Mouse (Mus musculus) midbrain, embryonic 14.5 days (tissue): ENCODE data around the gene Sparc. TPM values are rescaled to one million over a fixed set of nuclear protein-coding genes. Genes with fewer than 3 reads are reported as not detected.

Experiments used
- ATAC-seq: fragments of 200-750 bp; cut with Nextera tagmentation; 2 replicates; pipeline ENCODE4 v1.8.0; 2017; ENCODE audit warnings: moderate number of reproducible peaks, moderate library complexity; ENCODE audit not compliant: low FRiP score, low TSS enrichment
- DNase-seq: peaks from one replicate; pipeline ENCODE4 v3.0.0-alpha.2; 2015
- H3K27ac ChIP-seq: fragments of 300-500 bp; sonication (generic); replicated peaks from 2 replicates; pipeline ENCODE4 v1.5.1; 2014; ENCODE audit warnings: mild to moderate bottlenecking, low read depth, low read length, moderate library complexity
- H3K27me3 ChIP-seq: fragments of 300-500 bp; sonication (generic); 2 replicates; pipeline ENCODE4 v1.6.1; 2014; ENCODE audit warnings: low read length, control low read depth, mixed read lengths; ENCODE audit not compliant: control insufficient read depth, insufficient read depth
- H3K36me3 ChIP-seq: fragments of 300-500 bp; sonication (generic); 2 replicates; pipeline ENCODE4 v1.6.1; 2014; ENCODE audit warnings: low read length, control low read depth; ENCODE audit not compliant: control insufficient read depth, insufficient read depth
- H3K4me1 ChIP-seq: fragments of 300-500 bp; sonication (generic); 2 replicates; pipeline ENCODE4 v1.6.1; 2014; ENCODE audit warnings: mild to moderate bottlenecking, antibody characterized with exemption, low read length, control low read depth; ENCODE audit not compliant: control insufficient read depth, insufficient read depth
- H3K4me2 ChIP-seq: fragments of 300-500 bp; sonication (generic); 2 replicates; pipeline ENCODE4 v1.6.1; 2014; ENCODE audit warnings: mild to moderate bottlenecking, low read length, moderate library complexity
- H3K4me3 ChIP-seq: fragments of 300-500 bp; sonication (generic); replicated peaks from 2 replicates; pipeline ENCODE4 v1.5.1; 2014; ENCODE audit warnings: low read depth, low read length
- H3K9ac ChIP-seq: fragments of 300-500 bp; sonication (generic); replicated peaks from 2 replicates; pipeline ENCODE4 v1.6.1; 2014; ENCODE audit warnings: mild to moderate bottlenecking, low read length, moderate library complexity
- H3K9me3 ChIP-seq: fragments of 300-500 bp; sonication (generic); 2 replicates; pipeline ENCODE4 v1.6.1; 2016; ENCODE audit warnings: low read length, control low read depth, mixed read lengths; ENCODE audit not compliant: control insufficient read depth
- WGBS: fragments of 180-500 bp; shearing (Covaris S2); extraction: QIAGEN DNeasy Blood & Tissue Kit; methylation state at CpG from one replicate; pipeline ENCODE4 v1.1.7; 2014; 5-methylcytosine and 5-hydroxymethylcytosine counted together
- polyA plus RNA-seq: library from polyadenylated mRNA; unstranded; fragments of >200 nt; fragmentation: Nextera tagmentation; extraction: Ambion mirVana; gene quantifications from 2 replicates; pipeline ENCODE4 v1.2.1, GENCODE M21; 2014

The Sparc gene
- polyA plus RNA-seq, 1 experiment from 2014 or later = 427 TPM

DNA sequence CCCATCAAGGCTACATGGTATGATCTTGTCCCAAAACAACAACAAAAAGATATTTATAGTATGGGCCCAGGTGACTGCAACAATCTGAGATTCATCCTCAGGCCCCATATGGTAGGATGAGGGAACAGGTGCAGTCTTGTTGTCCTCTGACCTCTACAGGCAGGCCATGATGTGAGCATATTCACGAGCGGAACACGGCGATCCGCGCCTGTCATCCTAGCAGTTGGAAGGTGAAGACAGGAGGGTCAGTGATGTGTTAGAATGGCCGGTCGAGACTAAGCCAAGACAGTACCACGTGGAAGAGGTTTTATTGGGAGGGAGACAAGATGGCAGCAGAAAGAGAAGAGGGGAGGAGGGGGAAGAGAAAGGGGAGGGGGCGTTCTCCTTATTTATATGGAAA, 41.7 kb upstream of the Sparc start:
- no peak overlapping the region for H3K9ac ChIP-seq

DNA sequence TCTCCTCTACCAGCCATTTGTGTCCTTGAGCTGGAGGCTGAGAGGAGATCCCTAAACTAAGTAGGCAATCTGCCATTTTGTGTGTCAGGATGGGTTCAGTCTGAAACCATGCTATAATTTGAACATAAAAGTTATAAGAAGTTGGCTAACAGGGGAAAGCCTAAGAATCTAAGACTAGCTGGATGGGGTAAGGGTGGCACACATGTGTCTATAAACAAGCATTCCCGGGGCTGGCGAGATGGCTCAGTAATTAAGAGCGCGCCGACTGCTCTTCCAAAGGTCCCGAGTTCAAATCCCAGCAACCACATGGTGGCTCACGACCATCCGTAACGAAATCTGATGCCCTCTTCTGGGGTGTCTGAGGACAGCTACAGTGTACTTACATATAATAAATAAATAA, 39.2 kb upstream of the Sparc start:
- no peaks in the 10 kb centered on the region for H3K36me3 ChIP-seq
- no peak overlapping the region for H3K4me3 ChIP-seq
- 97% methylated on average over 9 of the region's 9 CpGs for WGBS
- ATAC-seq (no peak), DNase-seq (no peak)
- no peak overlapping the region for H3K9ac ChIP-seq
- H3K9me3 ChIP-seq = no peaks in the 10 kb centered on the region
- no peaks in the 10 kb centered on the region for H3K27me3 ChIP-seq
- no peak overlapping the region for H3K27ac ChIP-seq
- no peak overlapping the region for H3K4me2 ChIP-seq
- peaks cover 11% of the 10 kb centered on the region for H3K4me1 ChIP-seq

More for the DNA sequence above, 41.7 kb upstream of the Sparc start:
- Histone ChIP-seq H3K36me3 (no peaks in the 10 kb centered on the region), H3K27ac (no peak overlapping the region), H3K4me1 (peaks cover 18% of the 10 kb centered on the region), H3K9me3 (no peaks in the 10 kb centered on the region), H3K4me2 (no peak overlapping the region), H3K27me3 (no peaks in the 10 kb centered on the region), H3K4me3 (no peak overlapping the region)
- 86% methylated on average over 10 of the region's 10 CpGs for WGBS
- DNase-seq = no peak
- no peak for ATAC-seq

DNA sequence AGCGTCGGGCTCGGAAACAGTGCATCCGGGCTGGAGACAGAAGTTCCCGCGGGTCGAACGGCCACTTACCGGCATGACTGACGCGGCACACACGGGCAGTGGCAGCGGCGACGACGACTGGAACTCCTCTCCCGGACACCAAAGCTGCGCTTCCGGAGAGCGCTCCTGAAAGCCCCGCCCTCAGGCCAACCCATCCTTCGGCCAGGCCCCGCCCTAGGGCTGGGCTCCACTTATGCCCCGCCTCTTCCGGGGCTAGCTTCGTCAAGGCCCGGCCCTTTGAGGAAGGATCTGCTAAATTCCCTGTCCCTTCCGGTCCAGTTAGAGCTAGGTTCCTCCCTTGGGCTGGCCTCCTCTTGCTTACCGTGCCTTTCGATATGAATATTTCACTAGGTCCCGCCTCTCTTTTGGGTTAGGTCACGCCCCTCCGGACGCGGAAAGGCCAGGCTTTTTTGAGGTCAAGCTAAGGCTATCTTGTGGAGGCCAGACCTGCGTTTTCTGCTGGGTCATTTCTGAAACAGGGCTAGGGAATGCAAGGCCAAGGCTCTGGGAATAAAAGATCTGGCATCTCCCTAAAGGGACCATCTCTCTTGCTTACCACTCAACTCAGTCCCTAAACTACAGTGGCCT, 38.1 kb upstream of the Sparc start, which contains the start of gene Atox1:
Atox1 (minus strand) TSS at position 221 of the 627 bp plus-strand sequence.
- ATAC-seq (peak; percentile 94), DNase-seq (peak; percentile 98)
- WGBS = under 1% methylated on average over 36 of the region's 36 CpGs
- Histone ChIP-seq H3K4me1 (peaks cover 11% of the 10 kb centered on the region), H3K36me3 (no peaks in the 10 kb centered on the region), H3K4me3 (peak within 1 kb of the TSS; percentile 74), H3K27me3 (no peaks in the 10 kb centered on the region), H3K9me3 (no peaks in the 10 kb centered on the region), H3K27ac (peak within 1 kb of the TSS; percentile 70), H3K4me2 (peak within 1 kb of the TSS; percentile 94), H3K9ac (peak within 1 kb of the TSS; percentile 66)

DNA sequence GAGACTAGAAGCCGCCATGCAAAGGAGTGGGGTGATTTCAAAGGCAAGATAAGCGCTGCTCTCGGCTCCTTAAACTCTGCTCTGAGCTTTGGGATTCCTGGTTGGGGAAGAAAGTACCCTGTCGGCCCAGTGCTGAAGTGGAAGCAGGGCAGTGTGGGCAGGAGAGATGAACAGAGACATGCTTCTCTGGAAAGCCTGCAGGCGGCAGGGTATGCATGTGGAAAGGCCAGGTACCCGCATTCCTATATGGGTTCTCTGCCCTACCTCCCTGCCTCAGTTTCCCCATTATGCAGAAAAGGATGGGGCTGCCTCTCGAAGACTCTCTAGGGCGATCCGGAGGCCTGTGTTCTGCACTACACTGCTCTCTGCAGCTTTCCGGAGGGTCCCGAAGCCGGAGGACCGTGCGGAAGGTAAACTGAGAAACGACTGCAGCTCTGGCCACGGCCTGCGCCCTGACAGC, 37.6 kb upstream of the Sparc start:
- no peak for DNase-seq
- no peaks in the 10 kb centered on the region for H3K27me3 ChIP-seq
- WGBS = under 1% methylated on average over 17 of the region's 17 CpGs

DNA sequence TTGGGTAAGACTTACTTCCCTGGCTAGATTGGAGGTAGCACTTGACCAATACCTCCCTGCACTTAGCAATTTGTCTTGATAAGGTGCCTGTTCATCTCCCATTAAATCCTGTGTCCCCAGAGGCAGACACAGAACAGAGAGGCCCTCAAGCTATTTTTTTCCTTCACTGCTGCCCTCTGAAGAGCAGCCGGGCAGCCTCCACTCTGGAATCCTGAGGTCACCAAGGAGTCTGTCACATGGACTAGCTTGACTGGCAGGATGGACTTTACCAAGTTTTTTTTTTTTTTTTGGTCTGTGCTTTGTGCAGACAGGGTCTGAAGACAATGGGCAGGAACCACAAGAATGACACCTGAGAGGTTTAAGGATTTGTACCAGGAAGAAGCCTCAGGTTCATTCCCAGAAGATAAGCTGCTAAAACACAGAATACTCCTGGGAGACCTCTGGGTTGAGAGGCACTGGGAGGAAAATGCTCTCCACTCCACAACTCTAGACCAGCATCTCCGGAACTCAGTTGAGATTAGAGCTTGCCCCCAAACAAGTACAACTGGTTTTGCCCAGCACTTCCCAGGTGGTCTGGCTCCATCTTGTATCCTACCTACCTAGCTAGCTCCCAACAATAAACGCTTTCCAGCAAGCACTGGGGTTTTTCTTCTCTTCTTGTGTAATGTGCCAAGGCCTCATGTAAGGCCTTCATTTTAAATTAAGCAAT, 37.0 kb upstream of the Sparc start:
- Histone ChIP-seq H3K4me1 (peaks cover 11% of the 10 kb centered on the region), H3K9me3 (no peaks in the 10 kb centered on the region), H3K4me2 (peak overlapping the region; percentile 94), H3K27me3 (no peaks in the 10 kb centered on the region), H3K9ac (peak overlapping the region; percentile 66), H3K36me3 (no peaks in the 10 kb centered on the region), H3K4me3 (peak overlapping the region; percentile 74), H3K27ac (no peak overlapping the region)
- 43% methylated on average over 3 of the region's 3 CpGs for WGBS
- ATAC-seq (no peak), DNase-seq (no peak)

More for the DNA sequence above, 37.6 kb upstream of the Sparc start:
- H3K4me1 ChIP-seq = peaks cover 11% of the 10 kb centered on the region
- peak overlapping the region; percentile 74 for H3K4me3 ChIP-seq
- H3K27ac ChIP-seq = peak overlapping the region; percentile 70
- H3K9me3 ChIP-seq = no peaks in the 10 kb centered on the region
- peak; percentile 62 for ATAC-seq
- H3K36me3 ChIP-seq = no peaks in the 10 kb centered on the region
- H3K4me2 ChIP-seq = peak overlapping the region; percentile 94
- H3K9ac ChIP-seq = peak overlapping the region; percentile 66

DNA sequence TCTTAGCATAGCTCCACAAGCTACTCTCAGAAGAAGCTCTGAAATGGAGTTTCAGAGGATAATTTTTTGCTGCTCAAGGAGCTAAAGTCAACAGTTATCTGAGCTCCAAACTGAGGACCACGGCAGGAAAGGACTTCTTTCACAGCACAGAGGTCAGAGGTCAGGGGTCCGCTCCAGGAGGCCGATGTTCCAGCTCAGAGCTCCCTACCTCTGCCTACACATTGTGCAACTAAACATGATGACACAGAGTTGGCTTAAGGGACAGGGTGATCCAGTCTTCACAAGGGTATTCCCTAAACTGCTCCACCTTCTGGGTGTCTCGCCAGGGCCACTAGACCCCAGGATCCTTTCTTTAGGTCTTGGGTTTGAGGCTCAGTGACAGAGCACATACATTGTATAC, 35.5 kb upstream of the Sparc start:
- 55% methylated on average over 4 of the region's 4 CpGs for WGBS
- H3K4me1 ChIP-seq = peaks cover 11% of the 10 kb centered on the region

DNA sequence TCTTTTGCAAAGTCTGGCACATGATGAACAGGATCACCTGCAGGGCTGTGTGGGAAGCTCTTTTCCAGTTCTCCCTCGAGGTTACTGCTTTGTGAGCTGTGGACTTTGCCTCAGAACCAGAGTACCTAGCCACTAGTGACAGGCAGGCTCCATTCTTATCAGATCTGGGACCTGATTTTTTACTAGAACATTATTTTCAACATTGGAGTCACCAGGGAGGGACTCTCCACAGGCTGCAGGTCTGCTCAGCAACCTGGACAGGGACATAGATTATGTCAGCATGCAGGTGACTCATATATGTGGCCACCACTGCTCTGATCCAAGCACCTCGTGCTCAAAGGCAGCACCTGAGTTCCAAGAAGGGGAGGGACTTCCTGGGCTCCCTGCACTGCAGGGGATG, 32.2 kb upstream of the Sparc start:
- no peaks in the 10 kb centered on the region for H3K27me3 ChIP-seq
- H3K4me1 ChIP-seq = peaks cover 2% of the 10 kb centered on the region
- H3K4me2 ChIP-seq = no peak overlapping the region
- no peak overlapping the region for H3K4me3 ChIP-seq
- H3K9ac ChIP-seq = no peak overlapping the region
- no peaks in the 10 kb centered on the region for H3K9me3 ChIP-seq
- no peak overlapping the region for H3K27ac ChIP-seq
- H3K36me3 ChIP-seq = peaks cover 4% of the 10 kb centered on the region; the same call in 1 of the 2 replicates
- WGBS = 73% methylated on average over 2 of the region's 2 CpGs
- no peak for ATAC-seq
- DNase-seq = no peak

More for the DNA sequence above, 35.5 kb upstream of the Sparc start:
- Histone ChIP-seq H3K9me3 (no peaks in the 10 kb centered on the region), H3K27ac (no peak overlapping the region), H3K9ac (no peak overlapping the region), H3K4me3 (no peak overlapping the region), H3K4me2 (no peak overlapping the region), H3K27me3 (no peaks in the 10 kb centered on the region), H3K36me3 (no peaks in the 10 kb centered on the region)
- ATAC-seq = no peak
- no peak for DNase-seq

DNA sequence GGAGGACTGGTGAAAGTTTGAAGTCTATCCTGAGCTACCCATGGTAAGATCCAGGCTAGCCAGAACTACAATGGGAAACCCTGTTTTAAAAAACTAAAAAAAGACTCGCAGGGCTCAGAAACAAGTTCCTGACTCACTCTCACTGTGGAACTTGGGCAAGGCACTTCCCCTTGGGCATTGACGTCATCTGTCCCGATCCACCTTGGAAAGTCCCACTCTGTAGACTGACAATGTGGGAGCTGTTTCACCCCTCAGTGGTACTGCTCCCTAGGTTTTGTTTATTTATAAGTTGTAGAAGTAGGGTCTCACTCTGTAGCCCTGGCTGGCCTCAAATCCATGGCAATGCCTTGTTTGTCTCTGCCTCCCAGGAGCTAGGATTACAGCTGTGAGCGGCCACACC, 30.7 kb upstream of the Sparc start:
- H3K9me3 ChIP-seq = no peaks in the 10 kb centered on the region
- no peak overlapping the region for H3K4me2 ChIP-seq
- no peak for DNase-seq
- H3K36me3 ChIP-seq = peaks cover 16% of the 10 kb centered on the region
- no peaks in the 10 kb centered on the region for H3K4me1 ChIP-seq
- no peaks in the 10 kb centered on the region for H3K27me3 ChIP-seq
- 95% methylated on average over 4 of the region's 4 CpGs for WGBS
- no peak overlapping the region for H3K27ac ChIP-seq
- no peak for ATAC-seq
- H3K4me3 ChIP-seq = no peak overlapping the region
- H3K9ac ChIP-seq = no peak overlapping the region

DNA sequence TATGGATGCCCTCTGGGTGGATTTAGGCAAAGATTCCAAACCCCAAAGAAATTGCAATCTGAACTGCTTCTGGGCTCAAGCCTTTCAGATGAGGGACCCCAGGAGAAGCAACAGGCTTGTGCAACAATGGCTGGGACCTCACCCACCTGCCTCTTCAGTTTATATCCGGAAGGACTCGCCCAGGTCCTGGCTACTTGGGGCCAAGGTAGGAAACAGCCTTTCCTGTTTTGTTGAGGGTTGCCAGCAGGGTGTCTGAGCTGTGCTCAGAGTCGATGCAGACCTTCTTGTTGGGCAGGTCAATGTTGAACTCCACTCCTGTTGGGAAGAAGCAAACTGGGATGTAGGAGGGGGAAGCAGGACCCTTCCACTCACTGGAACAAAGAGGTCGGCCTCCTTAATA, 27.3 kb upstream of the Sparc start:
- Histone ChIP-seq H3K36me3 (peaks cover 19% of the 10 kb centered on the region), H3K4me2 (no peak overlapping the region), H3K9ac (no peak overlapping the region), H3K27ac (no peak overlapping the region), H3K9me3 (no peaks in the 10 kb centered on the region), H3K4me1 (no peaks in the 10 kb centered on the region), H3K4me3 (no peak overlapping the region), H3K27me3 (no peaks in the 10 kb centered on the region)
- DNase-seq = no peak
- no peak for ATAC-seq
- WGBS = 75% methylated on average over 4 of the region's 4 CpGs
